Mouse (Mus musculus): ENCODE measurements around the gene Cyld. TPM values are rescaled to one million over a fixed set of nuclear protein-coding genes. Genes with fewer than 3 reads are reported as not detected.
"Not testable (repeated sequence)": the region's sequence is repeated elsewhere in the genome, so short reads cannot be mapped to it uniquely, and the experiment has no call there.

Gene Cyld
- polyA plus RNA-seq (2012; rRNA removed): 26.8 and 27.1 TPM in 2 replicates

- Histone ChIP-seq H3K27ac (ENCODE audit: insufficient read depth, low read length) (peak within 1 kb of the TSS; percentile 85), H3K4me1 (ENCODE audit: control insufficient read depth, insufficient read depth, low read length) (peaks cover 2% of the 10 kb centered on the region; the same call in 1 of the 2 replicates), H3K4me3 (replicated peaks; ENCODE audit: insufficient read depth, low read depth, low read length) (peak within 1 kb of the TSS; percentile 88), H3K27me3 (ENCODE audit: control insufficient read depth, insufficient read depth, low read length) (no peaks in the 10 kb centered on the region)
- WGBS: under 1% methylated on average over 73 of the region's 80 CpGs
- peak; percentile 98 to 100 for DNase-seq
- TF ChIP-seq POLR2A (IDR thresholded peaks at IDR 0.05; ENCODE audit: borderline replicate concordance, insufficient read depth, low read length) (0 out of 2 replicates have a peak, but pooled peaks have one; percentile 32), CTCF (IDR thresholded peaks at IDR 0.05; ENCODE audit: borderline replicate concordance, insufficient read depth, low read depth, low read length) (no peak)
These were observed at the start of gene Cyld for GRCm38 (mm10) chr8:88696721-88697641. Gene Cyld (plus strand): TSS chr8:88697028.

GRCm38 (mm10) chr8:88648322-88648721, 48.5 kb upstream of the Cyld start:
- no peaks in the 10 kb centered on the region for H3K27me3 ChIP-seq (ENCODE audit: control insufficient read depth, insufficient read depth, low read length)
- no peak for DNase-seq
- TF ChIP-seq POLR2A (IDR thresholded peaks at IDR 0.05; ENCODE audit: borderline replicate concordance, insufficient read depth, low read length) (no peak), CTCF (IDR thresholded peaks at IDR 0.05; ENCODE audit: borderline replicate concordance, insufficient read depth, low read depth, low read length) (no peak)
- H3K4me3 ChIP-seq (replicated peaks; ENCODE audit: insufficient read depth, low read depth, low read length): no peak overlapping the region
- no peaks in the 10 kb centered on the region for H3K4me1 ChIP-seq (ENCODE audit: control insufficient read depth, insufficient read depth, low read length)
- H3K27ac ChIP-seq (ENCODE audit: insufficient read depth, low read length): no peak overlapping the region

GRCm38 (mm10) chr8:88650016-88650708, 46.7 kb upstream of the Cyld start:
- H3K4me1 ChIP-seq (ENCODE audit: control insufficient read depth, insufficient read depth, low read length): no peaks in the 10 kb centered on the region

GRCm38 (mm10) chr8:88651122-88651521, 45.7 kb upstream of the Cyld start:
- not testable (repeated sequence) for H3K27ac ChIP-seq (ENCODE audit: insufficient read depth, low read length); H3K4me1 ChIP-seq (ENCODE audit: control insufficient read depth, insufficient read depth, low read length); H3K27me3 ChIP-seq (ENCODE audit: control insufficient read depth, insufficient read depth, low read length); DNase-seq; H3K4me3 ChIP-seq (replicated peaks; ENCODE audit: insufficient read depth, low read depth, low read length)
- 79% methylated on average over 4 of the region's 4 CpGs for WGBS

More at GRCm38 (mm10) chr8:88650016-88650708, 46.7 kb upstream of the Cyld start:
- DNase-seq: no peak
- TF ChIP-seq CTCF (IDR thresholded peaks at IDR 0.05; ENCODE audit: borderline replicate concordance, insufficient read depth, low read depth, low read length) (no peak), POLR2A (IDR thresholded peaks at IDR 0.05; ENCODE audit: borderline replicate concordance, insufficient read depth, low read length) (no peak)
- H3K27ac ChIP-seq (ENCODE audit: insufficient read depth, low read length): no peak overlapping the region
- H3K4me3 ChIP-seq (replicated peaks; ENCODE audit: insufficient read depth, low read depth, low read length): no peak overlapping the region
- 66% methylated on average over 6 of the region's 6 CpGs for WGBS
- no peaks in the 10 kb centered on the region for H3K27me3 ChIP-seq (ENCODE audit: control insufficient read depth, insufficient read depth, low read length)

GRCm38 (mm10) chr8:88655334-88655733, 41.5 kb upstream of the Cyld start:
- Histone ChIP-seq H3K4me1 (ENCODE audit: control insufficient read depth, insufficient read depth, low read length) (no peaks in the 10 kb centered on the region), H3K27me3 (ENCODE audit: control insufficient read depth, insufficient read depth, low read length) (no peaks in the 10 kb centered on the region), H3K27ac (ENCODE audit: insufficient read depth, low read length) (no peak overlapping the region), H3K4me3 (replicated peaks; ENCODE audit: insufficient read depth, low read depth, low read length) (no peak overlapping the region)
- TF ChIP-seq CTCF (IDR thresholded peaks at IDR 0.05; ENCODE audit: borderline replicate concordance, insufficient read depth, low read depth, low read length): no peak
- TF ChIP-seq POLR2A (IDR thresholded peaks at IDR 0.05; ENCODE audit: borderline replicate concordance, insufficient read depth, low read length): no peak
- DNase-seq: no peak

- H3K27ac ChIP-seq (ENCODE audit: insufficient read depth, low read length): no peak overlapping the region
- TF ChIP-seq CTCF (IDR thresholded peaks at IDR 0.05; ENCODE audit: borderline replicate concordance, insufficient read depth, low read depth, low read length): no peak
- TF ChIP-seq POLR2A (IDR thresholded peaks at IDR 0.05; ENCODE audit: borderline replicate concordance, insufficient read depth, low read length): no peak
- WGBS: 54% methylated on average over 3 of the region's 3 CpGs
- peaks cover 8% of the 10 kb centered on the region for H3K4me1 ChIP-seq (ENCODE audit: control insufficient read depth, insufficient read depth, low read length)
- no peak overlapping the region for H3K4me3 ChIP-seq (replicated peaks; ENCODE audit: insufficient read depth, low read depth, low read length)
- H3K27me3 ChIP-seq (ENCODE audit: control insufficient read depth, insufficient read depth, low read length): no peaks in the 10 kb centered on the region
- DNase-seq: no peak
These were observed 37.0 kb upstream of the Cyld start for GRCm38 (mm10) chr8:88659873-88660272.

GRCm38 (mm10) chr8:88662401-88662821, 34.4 kb upstream of the Cyld start:
- 94% methylated on average over 6 of the region's 6 CpGs for WGBS
- no peak for DNase-seq
- TF ChIP-seq CTCF (IDR thresholded peaks at IDR 0.05; ENCODE audit: borderline replicate concordance, insufficient read depth, low read depth, low read length): no peak
- no peak for TF ChIP-seq POLR2A (IDR thresholded peaks at IDR 0.05; ENCODE audit: borderline replicate concordance, insufficient read depth, low read length)

More at GRCm38 (mm10) chr8:88662401-88662821, 34.4 kb upstream of the Cyld start:
- peaks cover 11% of the 10 kb centered on the region for H3K4me1 ChIP-seq (ENCODE audit: control insufficient read depth, insufficient read depth, low read length)
- no peaks in the 10 kb centered on the region for H3K27me3 ChIP-seq (ENCODE audit: control insufficient read depth, insufficient read depth, low read length)
- no peak overlapping the region for H3K27ac ChIP-seq (ENCODE audit: insufficient read depth, low read length)
- no peak overlapping the region for H3K4me3 ChIP-seq (replicated peaks; ENCODE audit: insufficient read depth, low read depth, low read length)
